Mouse (Mus musculus) B cell, adult 62 days (primary cell): ENCODE results near the gene Oser1. TPM values are rescaled to one million over a fixed set of nuclear protein-coding genes. Genes with fewer than 3 reads are reported as not detected.

ENCODE experiments used
- total RNA-seq: library from RNA; stranded (reverse); gene quantifications from 4 replicates; pipeline ENCODE4 v1.2.4, GENCODE M21; 2023

The Oser1 gene
- total RNA-seq = 152 to 161 TPM (median 155 TPM) in 4 replicates

DNA sequence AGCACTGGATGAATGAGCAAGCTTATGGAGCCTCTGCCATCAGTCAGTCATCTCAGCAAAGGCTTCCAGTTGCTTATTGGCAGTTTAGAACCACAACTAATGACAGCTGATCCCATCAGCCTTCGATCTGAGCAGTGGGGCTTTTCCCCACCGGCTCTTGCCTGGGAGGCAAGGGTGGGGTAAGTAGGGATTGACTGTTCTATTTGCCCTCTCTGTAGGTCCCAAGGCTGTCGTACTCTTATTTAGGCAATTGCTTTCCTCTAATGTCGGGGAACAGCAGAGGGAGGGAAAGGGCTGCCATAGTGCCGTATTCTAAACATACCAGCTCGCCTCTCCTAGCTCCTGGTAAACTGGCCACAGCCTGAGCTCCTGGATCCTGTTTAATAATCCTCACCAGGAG, at the start of gene Oser1:
TSS of gene Oser1 (minus strand) at position 101 of the 400 bp plus-strand sequence.

DNA sequence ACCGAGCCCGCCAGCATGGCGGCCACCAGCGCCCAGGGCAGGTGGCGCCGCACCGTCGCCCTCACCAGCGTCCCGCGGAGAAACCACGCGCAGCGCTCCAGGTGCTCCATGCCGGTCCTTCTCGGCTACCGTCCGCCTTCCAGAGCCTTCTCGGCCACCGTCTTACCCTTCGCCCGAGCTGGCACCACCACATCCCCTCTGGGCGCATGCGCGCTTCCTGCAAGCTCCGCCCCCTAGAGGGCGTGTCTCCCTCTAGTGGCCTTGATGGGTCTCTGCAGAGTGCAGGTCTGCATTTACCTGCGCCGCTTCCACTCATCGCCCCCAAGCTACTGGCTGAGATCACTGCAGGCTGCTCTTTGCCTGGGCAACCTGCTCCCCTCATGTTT, 48.0 kb upstream of the Oser1 start, which contains the start of gene Fitm2:
TSS of gene Fitm2 (minus strand) at position 164 of the 386 bp plus-strand sequence.

DNA sequence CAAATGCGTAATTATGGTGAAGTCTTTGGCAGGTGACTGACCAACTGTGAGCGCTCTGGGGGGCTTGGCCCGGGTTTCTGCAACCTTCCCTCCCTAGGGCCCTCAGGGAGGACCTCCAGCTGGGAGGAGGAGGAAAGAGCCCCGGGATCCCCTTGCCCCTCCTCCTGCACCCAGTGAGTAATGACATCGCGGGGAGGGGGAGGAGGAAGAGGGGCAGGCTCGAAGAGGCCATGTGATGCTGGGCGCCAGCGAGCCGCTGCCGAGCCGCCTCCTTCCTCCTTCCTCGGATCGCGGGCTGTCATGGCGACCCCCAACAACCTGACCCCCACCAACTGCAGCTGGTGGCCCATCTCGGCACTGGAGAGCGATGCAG, 13.7 kb upstream of the Oser1 start, which contains the start of gene Gdap1l1:
TSS of gene Gdap1l1 (plus strand) at position 231 of the 373 bp plus-strand sequence.

DNA sequence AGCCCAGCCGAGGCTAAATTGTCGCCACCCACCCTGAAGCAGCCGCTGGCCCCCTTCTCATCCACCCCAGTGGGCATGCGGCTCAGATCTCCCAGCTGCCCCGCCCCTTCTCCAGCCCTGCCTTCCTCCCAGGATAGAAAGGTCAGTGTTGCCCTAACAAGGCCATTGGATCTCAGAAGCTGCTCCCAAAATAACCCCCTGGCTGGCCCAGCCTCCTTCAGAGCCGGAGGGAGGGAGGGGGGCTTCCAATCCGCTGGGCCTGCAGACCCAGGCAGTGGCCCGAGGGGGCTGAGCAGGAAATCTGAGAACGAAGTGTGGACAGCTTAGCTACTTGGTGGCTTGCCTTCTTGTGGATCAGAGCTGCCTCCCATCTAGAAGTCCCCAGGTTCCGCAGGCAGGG, 26.6 kb downstream of the Oser1 start, which contains the start of gene Jph2:
TSS of gene Jph2 (minus strand) at position 89 of the 400 bp plus-strand sequence.

Other genes starting within 250 kb of the Oser1 start
- gene Tox2, start 221.6 kb downstream of the Oser1 start, total RNA-seq = 0.69 TPM in 1 of 4 replicates, not detected in the others
- gene Jph2, start 26.7 kb downstream of the Oser1 start, total RNA-seq = 0.18 TPM in 1 of 4 replicates, not detected in the others
- gene Gdap1l1, start 13.8 kb upstream of the Oser1 start, total RNA-seq = not detected in 4 replicates
- 3.3 to 4.3 TPM (median 3.7 TPM) in 4 replicates for gene Fitm2, start 47.9 kb upstream of the Oser1 start, total RNA-seq
- gene R3hdml, start 67.6 kb upstream of the Oser1 start, total RNA-seq = not detected in 4 replicates
- gene Hnf4a, start 82.1 kb upstream of the Oser1 start, total RNA-seq = not detected in 4 replicates
- gene Ttpal, start 177.6 kb upstream of the Oser1 start, total RNA-seq = 227 to 245 TPM (median 234 TPM) in 4 replicates
- gene Serinc3, start 220.4 kb upstream of the Oser1 start, total RNA-seq = 1,350 to 1,399 TPM (median 1,388 TPM) in 4 replicates
- gene Pkig, start 233.7 kb upstream of the Oser1 start, total RNA-seq = 220 to 254 TPM (median 233 TPM) in 4 replicates